Mouse (Mus musculus) olfactory bulb, adult 2 months (tissue): Measurements from ENCODE around the gene Dcaf11.

Source experiments
- CTCF ChIP-seq: fragments of 200-500 bp; IDR thresholded peaks from 2 replicates; pipeline ENCODE4 v1.5.1; 2012; ENCODE audit warnings: low read depth, mild to moderate bottlenecking, low read length, moderate library complexity; ENCODE audit not compliant: insufficient read depth
- POLR2A ChIP-seq: fragments of 200-500 bp; IDR thresholded peaks from 2 replicates; pipeline ENCODE4 v1.6.1; 2012; ENCODE audit warnings: mild to moderate bottlenecking, low read depth, low read length, moderate library complexity; ENCODE audit not compliant: insufficient read depth

- TF ChIP-seq CTCF (peak; percentile 68), POLR2A (no peak)
Observed at GRCm38 (mm10) chr14:55536116-55536745, 23.6 kb upstream of the Dcaf11 start.
